Mouse (Mus musculus): Measurements from ENCODE around the gene Slc35e4. TPM values are rescaled to one million over a fixed set of nuclear protein-coding genes. Genes with fewer than 3 reads are reported as not detected.
"Not testable (repeated sequence)": the region's sequence is repeated elsewhere in the genome, so short reads cannot be mapped to it uniquely, and the experiment has no call there.

The Slc35e4 gene
- 0.45 and 0.68 TPM in 2 replicates for polyA plus RNA-seq (2015; fragmentation: Nextera tagmentation; extraction: Ambion mirVana)

- peak; percentile 57 for DNase-seq
- peak; percentile 39 for ATAC-seq (ENCODE audit: low read depth)
- Histone ChIP-seq H3K27me3 (peaks cover 45% of the 10 kb centered on the region), H3K4me2 (peak within 1 kb of the TSS; percentile 80), H3K9ac (peak within 1 kb of the TSS; percentile 45), H3K27ac (no peak within 1 kb of the TSS), H3K4me1 (replicated peaks) (peaks cover 24% of the 10 kb centered on the region), H3K4me3 (replicated peaks) (peak within 1 kb of the TSS; percentile 57), H3K9me3 (replicated peaks) (no peaks in the 10 kb centered on the region), H3K36me3 (no peaks in the 10 kb centered on the region)
- under 1% methylated on average over 28 of the region's 28 CpGs for WGBS (ENCODE audit: insufficient replicate concordance)
These were observed at the start of gene Slc35e4 for GRCm38 (mm10) chr11:3914109-3914840. TSS of gene Slc35e4 (minus strand) at chr11:3914664.

- H3K27ac ChIP-seq: peak within 1 kb of the TSS; percentile 73
- H3K9ac ChIP-seq: peak within 1 kb of the TSS; percentile 81
- H3K9me3 ChIP-seq (replicated peaks): no peaks in the 10 kb centered on the region
- H3K4me2 ChIP-seq: peak within 1 kb of the TSS; percentile 80
- peaks cover 23% of the 10 kb centered on the region for H3K36me3 ChIP-seq
- DNase-seq (peak; percentile 77), ATAC-seq (ENCODE audit: low read depth) (peak; percentile 88)
- under 1% methylated on average over 31 of the region's 31 CpGs for WGBS (ENCODE audit: insufficient replicate concordance)
- peak within 1 kb of the TSS; percentile 83 for H3K4me3 ChIP-seq (replicated peaks)
- peaks cover 33% of the 10 kb centered on the region for H3K4me1 ChIP-seq (replicated peaks)
- peaks cover 3% of the 10 kb centered on the region; the same call in 1 of the 2 replicates for H3K27me3 ChIP-seq
These were observed 49.3 kb upstream of the Slc35e4 start, which contains the start of gene Pes1 for GRCm38 (mm10) chr11:3963610-3964415. TSS of gene Pes1 (plus strand) at chr11:3963975.

GRCm38 (mm10) chr11:3963155-3963554 lies 48.7 kb upstream of the Slc35e4 start:
- peak overlapping the region; percentile 81 for H3K9ac ChIP-seq
- no peak for DNase-seq
- no peak for ATAC-seq (ENCODE audit: low read depth)

DNA sequence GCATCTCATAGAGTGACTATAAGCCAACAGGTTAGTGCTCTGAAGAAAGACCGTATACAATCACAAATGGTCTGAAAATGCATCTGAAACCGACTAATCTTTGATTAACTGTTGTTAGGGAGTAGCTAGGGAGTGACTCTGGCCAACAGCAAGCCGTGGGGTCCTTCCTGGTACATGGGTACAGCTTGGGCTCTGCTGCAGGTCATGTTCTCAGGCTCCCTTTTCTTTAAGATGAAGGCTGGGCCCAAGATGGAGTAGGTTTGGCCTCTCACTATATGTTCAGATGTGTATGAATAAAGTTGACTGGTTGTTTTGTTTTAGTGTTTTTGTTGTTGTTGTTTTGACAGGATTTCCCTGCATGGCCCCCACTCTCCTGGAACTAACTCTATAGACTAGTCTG lies 47.3 kb upstream of the Slc35e4 start:
- Histone ChIP-seq H3K9me3 (replicated peaks) (no peaks in the 10 kb centered on the region), H3K4me1 (replicated peaks) (peaks cover 33% of the 10 kb centered on the region), H3K36me3 (peaks cover 3% of the 10 kb centered on the region), H3K4me2 (no peak overlapping the region), H3K4me3 (replicated peaks) (no peak overlapping the region), H3K27ac (no peak overlapping the region), H3K9ac (no peak overlapping the region), H3K27me3 (peaks cover 3% of the 10 kb centered on the region; the same call in 1 of the 2 replicates)
- no peak for DNase-seq
- 46% methylated on average over 3 of the region's 3 CpGs for WGBS (ENCODE audit: insufficient replicate concordance)
- no peak for ATAC-seq (ENCODE audit: low read depth)

More at GRCm38 (mm10) chr11:3963155-3963554, 48.7 kb upstream of the Slc35e4 start:
- Histone ChIP-seq H3K4me1 (replicated peaks) (peaks cover 33% of the 10 kb centered on the region), H3K27me3 (peaks cover 3% of the 10 kb centered on the region; the same call in 1 of the 2 replicates), H3K36me3 (peaks cover 17% of the 10 kb centered on the region), H3K27ac (peak overlapping the region; percentile 55; the same call in 1 of the 2 replicates), H3K4me2 (peak overlapping the region; percentile 80), H3K9me3 (replicated peaks) (no peaks in the 10 kb centered on the region), H3K4me3 (replicated peaks) (peak overlapping the region; percentile 83)
- 73% methylated on average over 10 of the region's 10 CpGs for WGBS (ENCODE audit: insufficient replicate concordance)

- WGBS (ENCODE audit: insufficient replicate concordance): 23% methylated on average over 2 of the region's 2 CpGs
These were observed 46.4 kb upstream of the Slc35e4 start for GRCm38 (mm10) chr11:3960901-3961300.

DNA sequence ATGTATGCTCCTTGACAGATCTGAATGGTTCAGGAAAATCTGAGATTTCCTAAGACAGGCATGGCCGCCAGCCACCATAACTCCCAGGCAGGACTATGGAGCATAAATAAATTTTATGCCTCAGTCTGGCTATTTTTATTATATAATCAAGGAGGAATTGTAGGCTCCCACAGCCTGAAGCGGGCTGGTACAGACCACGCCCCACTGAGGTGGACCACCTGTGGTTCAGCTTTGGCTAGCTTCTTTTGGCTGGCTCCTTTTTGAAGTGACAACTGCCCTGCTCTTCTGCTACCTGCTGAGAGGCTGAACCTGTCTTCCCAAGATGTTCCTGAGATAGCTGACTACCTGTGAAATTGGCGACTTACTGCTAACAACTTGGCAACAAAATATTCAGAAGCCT lies 40.9 kb upstream of the Slc35e4 start:
- not testable (repeated sequence) for H3K36me3 ChIP-seq; DNase-seq; H3K4me1 ChIP-seq (replicated peaks); H3K4me2 ChIP-seq; H3K27me3 ChIP-seq; ATAC-seq (ENCODE audit: low read depth); H3K9me3 ChIP-seq (replicated peaks); H3K9ac ChIP-seq; H3K27ac ChIP-seq; H3K4me3 ChIP-seq (replicated peaks)
- WGBS (ENCODE audit: insufficient replicate concordance): 66% methylated on average over 4 of the region's 4 CpGs

More at GRCm38 (mm10) chr11:3960901-3961300, 46.4 kb upstream of the Slc35e4 start:
- Histone ChIP-seq H3K4me3 (replicated peaks) (no peak overlapping the region), H3K27ac (no peak overlapping the region), H3K4me2 (no peak overlapping the region), H3K36me3 (no peaks in the 10 kb centered on the region), H3K9ac (no peak overlapping the region), H3K9me3 (replicated peaks) (no peaks in the 10 kb centered on the region), H3K27me3 (peaks cover 3% of the 10 kb centered on the region; the same call in 1 of the 2 replicates), H3K4me1 (replicated peaks) (peaks cover 25% of the 10 kb centered on the region)
- ATAC-seq (ENCODE audit: low read depth): no peak
- DNase-seq: no peak

- not testable (repeated sequence) for H3K4me3 ChIP-seq (replicated peaks); H3K9me3 ChIP-seq (replicated peaks); H3K27ac ChIP-seq; ATAC-seq (ENCODE audit: low read depth); H3K36me3 ChIP-seq; H3K4me1 ChIP-seq (replicated peaks); H3K4me2 ChIP-seq; H3K27me3 ChIP-seq; DNase-seq; H3K9ac ChIP-seq
- 71% methylated on average over 5 of the region's 5 CpGs for WGBS (ENCODE audit: insufficient replicate concordance)
These were observed 40.4 kb upstream of the Slc35e4 start for GRCm38 (mm10) chr11:3954876-3955275.

GRCm38 (mm10) chr11:3946386-3946785 lies 31.9 kb upstream of the Slc35e4 start:
- H3K4me1 ChIP-seq (replicated peaks): no peaks in the 10 kb centered on the region
- WGBS (ENCODE audit: insufficient replicate concordance): 9% methylated on average over 1 of the region's 1 CpGs
- no peaks in the 10 kb centered on the region for H3K9me3 ChIP-seq (replicated peaks)
- DNase-seq (no peak), ATAC-seq (ENCODE audit: low read depth) (no peak)
- H3K27me3 ChIP-seq: peaks cover 15% of the 10 kb centered on the region
- no peak overlapping the region for H3K27ac ChIP-seq
- no peaks in the 10 kb centered on the region for H3K36me3 ChIP-seq
- no peak overlapping the region for H3K4me3 ChIP-seq (replicated peaks)
- H3K4me2 ChIP-seq: no peak overlapping the region
- no peak overlapping the region for H3K9ac ChIP-seq

GRCm38 (mm10) chr11:3941371-3941770 lies 26.9 kb upstream of the Slc35e4 start:
- 71% methylated on average over 7 of the region's 7 CpGs for WGBS (ENCODE audit: insufficient replicate concordance)

GRCm38 (mm10) chr11:3937321-3937874 lies 22.9 kb upstream of the Slc35e4 start:
- no peak overlapping the region for H3K9ac ChIP-seq
- no peaks in the 10 kb centered on the region for H3K9me3 ChIP-seq (replicated peaks)
- WGBS (ENCODE audit: insufficient replicate concordance): 68% methylated on average over 13 of the region's 13 CpGs
- ATAC-seq (ENCODE audit: low read depth) (no peak), DNase-seq (no peak)
- no peak overlapping the region for H3K4me2 ChIP-seq
- H3K27ac ChIP-seq: no peak overlapping the region
- 0 out of 2 replicates have a peak, but pooled peaks cover 3% of the 10 kb centered on the region for H3K4me1 ChIP-seq (replicated peaks)
- no peak overlapping the region for H3K4me3 ChIP-seq (replicated peaks)
- 0 out of 2 replicates have a peak, but pooled peaks cover 5% of the 10 kb centered on the region for H3K27me3 ChIP-seq
- no peaks in the 10 kb centered on the region for H3K36me3 ChIP-seq

More at GRCm38 (mm10) chr11:3941371-3941770, 26.9 kb upstream of the Slc35e4 start:
- Histone ChIP-seq H3K27ac (no peak overlapping the region), H3K9me3 (replicated peaks) (no peaks in the 10 kb centered on the region), H3K4me1 (replicated peaks) (no peaks in the 10 kb centered on the region), H3K4me3 (replicated peaks) (no peak overlapping the region), H3K36me3 (no peaks in the 10 kb centered on the region), H3K27me3 (peaks cover 18% of the 10 kb centered on the region), H3K4me2 (no peak overlapping the region), H3K9ac (no peak overlapping the region)
- ATAC-seq (ENCODE audit: low read depth) (no peak), DNase-seq (no peak)

GRCm38 (mm10) chr11:3936318-3936717 lies 21.9 kb upstream of the Slc35e4 start:
- 75% methylated on average over 3 of the region's 3 CpGs for WGBS (ENCODE audit: insufficient replicate concordance)
- Histone ChIP-seq H3K9ac (no peak overlapping the region), H3K4me2 (no peak overlapping the region), H3K4me3 (replicated peaks) (no peak overlapping the region), H3K9me3 (replicated peaks) (no peaks in the 10 kb centered on the region), H3K27ac (no peak overlapping the region), H3K36me3 (no peaks in the 10 kb centered on the region), H3K27me3 (0 out of 2 replicates have a peak, but pooled peaks cover 5% of the 10 kb centered on the region), H3K4me1 (replicated peaks) (peaks cover 14% of the 10 kb centered on the region)
- DNase-seq (no peak), ATAC-seq (ENCODE audit: low read depth) (no peak)
